Mouse (Mus musculus) neutrophil, adult 5-6 weeks (primary cell): ENCODE data around the gene Tmem207. TPM values are rescaled to one million over a fixed set of nuclear protein-coding genes. Genes with fewer than 3 reads are reported as not detected.

Experiments
- ATAC-seq: fragments of 151-379, 151-347 bp; 2 replicates; pipeline ENCODE4 v1.8.0; 2017; ENCODE audit warnings: mild to moderate bottlenecking, moderate TSS enrichment; ENCODE audit not compliant: insufficient number of reproducible peaks, poor library complexity, low FRiP score, severe bottlenecking; ENCODE audit errors: extremely low read depth
- total RNA-seq: library from RNA; stranded (forward); fragments of 200-1000 nt; gene quantifications from 2 replicates; pipeline ENCODE4 v1.2.3, GENCODE M21; 2017

Gene Tmem207
- total RNA-seq, 1 experiment from 2014 or later, result 0.23 TPM

- ATAC-seq, result no peak
Measured at GRCm38 (mm10) chr16:26471254-26471653, 55.3 kb downstream of the Tmem207 start.

- ATAC-seq, result no peak
Measured at GRCm38 (mm10) chr16:26466535-26466934, 60.0 kb downstream of the Tmem207 start.

GRCm38 (mm10) chr16:26462835-26463234 lies 63.7 kb downstream of the Tmem207 start, which contains the start of gene Cldn16:
Gene Cldn16 (plus strand): TSS chr16:26463135.
- ATAC-seq, result no peak

- ATAC-seq, result no peak
Measured at GRCm38 (mm10) chr16:26456182-26456581, 70.4 kb downstream of the Tmem207 start.

GRCm38 (mm10) chr16:26454163-26454562 lies 72.4 kb downstream of the Tmem207 start:
- no peak for ATAC-seq

Other genes with a start within 250 kb of the Tmem207 start
- gene Cldn1, start 154.9 kb downstream of the Tmem207 start, total RNA-seq, result 0.49 and 0.70 TPM in 2 replicates
- gene Cldn16, start 63.6 kb downstream of the Tmem207 start, total RNA-seq, result not detected in 2 replicates
- gene Il1rap, start 54.9 kb upstream of the Tmem207 start, total RNA-seq, result 80.2 and 82.7 TPM in 2 replicates